Mouse (Mus musculus) MEL (cell line): ENCODE results near the gene Mcl1. TPM values are rescaled to one million over a fixed set of nuclear protein-coding genes. Genes with fewer than 3 reads are reported as not detected.

Source experiments
- DNase-seq: peaks from one replicate; pipeline ENCODE4 v3.0.0; 2011; ENCODE audit warnings: low read depth, low spot score
- H3K27ac ChIP-seq: 2 replicates; pipeline ENCODE4 v1.5.1; 2012; ENCODE audit warnings: low read depth, mild to moderate bottlenecking, control low read depth, low read length, moderate library complexity; ENCODE audit not compliant: control insufficient read depth
- H3K27me3 ChIP-seq, 2 experiments: fragments of 150-350 bp in 1 of 2; sonication (generic) in 1 of 2; 2 replicates each; pipeline ENCODE4 v1.6.1; 2012; ENCODE audit warnings: low read length in 2 of 2, mild to moderate bottlenecking in 2 of 2, improper control_type of control experiment in 1 of 2, moderate library complexity in 1 of 2; ENCODE audit not compliant: insufficient read depth in 2 of 2, control insufficient read depth in 1 of 2
- H3K36me3 ChIP-seq, 2 experiments: 2 replicates each; pipeline ENCODE4 v1.6.1; 2012 to 2014; ENCODE audit warnings: low read length in 2 of 2, improper control_type of control experiment in 1 of 2, inconsistent platforms in 1 of 2, mild to moderate bottlenecking in 1 of 2; ENCODE audit not compliant: insufficient read depth in 2 of 2, control insufficient read depth in 1 of 2
- H3K4me1 ChIP-seq, 2 experiments: fragments of 150-350 bp in 1 of 2; sonication (generic) in 1 of 2; 2 replicates each; pipeline ENCODE4 v1.6.1; 2012; ENCODE audit warnings: low read length in 2 of 2, improper control_type of control experiment in 1 of 2, mild to moderate bottlenecking in 1 of 2; ENCODE audit not compliant: insufficient read depth in 2 of 2, control insufficient read depth in 1 of 2
- H3K4me3 ChIP-seq, 2 experiments: fragments of 150-350 bp in 1 of 2; sonication (generic) in 1 of 2; 2 replicates each; pipeline ENCODE4 v1.5.1; 2012; ENCODE audit warnings: low read depth in 2 of 2, low read length in 2 of 2, mild to moderate bottlenecking in 2 of 2, moderate library complexity in 2 of 2, control low read depth in 1 of 2, improper control_type of control experiment in 1 of 2; ENCODE audit not compliant: control insufficient read depth in 1 of 2, insufficient read depth in 1 of 2
- H3K79me2 ChIP-seq: 2 replicates; pipeline ENCODE4 v1.6.1; 2012; ENCODE audit warnings: mild to moderate bottlenecking, low read length, moderate library complexity; ENCODE audit not compliant: control insufficient read depth, poor library complexity, insufficient read depth
- H3K9ac ChIP-seq: 2 replicates; pipeline ENCODE4 v1.6.1; 2012; ENCODE audit warnings: low read depth, mild to moderate bottlenecking, control low read depth, low read length, moderate library complexity; ENCODE audit not compliant: control insufficient read depth, poor library complexity, severe bottlenecking
- H3K9me3 ChIP-seq: fragments of 150-350 bp; sonication (generic); replicated peaks from 2 replicates; pipeline ENCODE4 v1.6.1; 2012; ENCODE audit warnings: mild to moderate bottlenecking, low read length, improper control_type of control experiment, moderate library complexity; ENCODE audit not compliant: insufficient read depth
- CHD2 ChIP-seq: IDR thresholded peaks from 2 replicates; pipeline ENCODE4 v1.6.1; 2011; ENCODE audit warnings: low read length, improper control_type of control experiment
- CTCF ChIP-seq, 3 experiments: IDR thresholded peaks in 2 of 3; conservative IDR thresholded peaks in 1 of 3; 2 replicates each; pipeline ENCODE4 v1.5.1; 2011 to 2012; ENCODE audit warnings: low read length in 3 of 3, low read depth in 2 of 3, mild to moderate bottlenecking in 2 of 3, improper control_type of control experiment in 1 of 3, inconsistent platforms in 1 of 3, mixed read lengths in 1 of 3, moderate library complexity in 1 of 3; ENCODE audit not compliant: control insufficient read depth in 1 of 3, insufficient read depth in 1 of 3, poor library complexity in 1 of 3, severe bottlenecking in 1 of 3
- EP300 ChIP-seq, 2 experiments: IDR thresholded peaks; 2 replicates each; pipeline ENCODE4 v1.6.1; 2011; ENCODE audit warnings: improper control_type of control experiment in 2 of 2, low read length in 2 of 2, low read depth in 1 of 2, mild to moderate bottlenecking in 1 of 2
- MXI1 ChIP-seq: IDR thresholded peaks from 2 replicates; pipeline ENCODE4 v1.6.1; 2011; ENCODE audit warnings: mild to moderate bottlenecking, low read depth, low read length, improper control_type of control experiment
- POLR2A ChIP-seq, 2 experiments: IDR thresholded peaks; 2 replicates each; pipeline ENCODE4 v1.6.1; 2011 to 2012; ENCODE audit warnings: low read length in 2 of 2, mild to moderate bottlenecking in 2 of 2, control low read depth in 1 of 2, improper control_type of control experiment in 1 of 2, low read depth in 1 of 2, moderate library complexity in 1 of 2; ENCODE audit not compliant: control insufficient read depth in 1 of 2, insufficient read depth in 1 of 2, poor library complexity in 1 of 2
- POLR2AphosphoS5 ChIP-seq: IDR thresholded peaks from 2 replicates; pipeline ENCODE4 v1.6.1; 2012; ENCODE audit warnings: low read depth, borderline replicate concordance, mild to moderate bottlenecking, inconsistent platforms, low read length, moderate library complexity, mixed read lengths
- RAD21 ChIP-seq: IDR thresholded peaks from 2 replicates; pipeline ENCODE4 v1.6.1; 2011; ENCODE audit warnings: mild to moderate bottlenecking, low read depth, low read length, improper control_type of control experiment
- SIN3A ChIP-seq: IDR thresholded peaks from 2 replicates; pipeline ENCODE4 v1.6.1; 2012; ENCODE audit warnings: low read length, improper control_type of control experiment, inconsistent platforms
- SMC3 ChIP-seq: IDR thresholded peaks from 2 replicates; pipeline ENCODE4 v1.6.1; 2011; ENCODE audit warnings: low read depth, low read length, improper control_type of control experiment
- TBP ChIP-seq: IDR thresholded peaks from 2 replicates; pipeline ENCODE4 v1.8.0; 2011; ENCODE audit warnings: low read depth, low read length, improper control_type of control experiment
- USF2 ChIP-seq, 2 experiments: IDR thresholded peaks; 2 replicates each; pipeline ENCODE4 v1.6.1; 2011 to 2012; ENCODE audit warnings: improper control_type of control experiment in 2 of 2, low read length in 2 of 2, borderline replicate concordance in 1 of 2, inconsistent platforms in 1 of 2, low read depth in 1 of 2, mild to moderate bottlenecking in 1 of 2; ENCODE audit not compliant: insufficient read depth in 1 of 2
- ZKSCAN1 ChIP-seq: IDR thresholded peaks from 2 replicates; pipeline ENCODE4 v1.6.1; 2012; ENCODE audit warnings: low read depth, mild to moderate bottlenecking, inconsistent platforms, low read length, improper control_type of control experiment, moderate library complexity
- ZMIZ1 ChIP-seq: IDR thresholded peaks from 2 replicates; pipeline ENCODE4 v1.6.1; 2012; ENCODE audit warnings: low read depth, mild to moderate bottlenecking, inconsistent platforms, low read length, improper control_type of control experiment, moderate library complexity
- ZNF384 ChIP-seq: IDR thresholded peaks from 2 replicates; pipeline ENCODE4 v1.6.1; 2012; ENCODE audit warnings: low read depth, mild to moderate bottlenecking, inconsistent platforms, low read length, improper control_type of control experiment
- polyA plus RNA-seq, 2 experiments: library from polyadenylated mRNA; stranded (reverse) in 1 of 2; unstranded in 1 of 2; fragments of >175 nt in 1 of 2; fragments of >200 nt in 1 of 2; gene quantifications; 2 replicates each; pipeline versions ENCODE4 v1.2.1 to v1.2.4; 2012; ENCODE audit warnings: low replicate concordance in 2 of 2, low read depth in 1 of 2; ENCODE audit not compliant: insufficient read length in 2 of 2, insufficient read depth in 1 of 2, missing spikeins in 1 of 2
- total RNA-seq: library from RNA; depleted of rRNA; stranded (reverse); fragments of 300-350 nt; gene quantifications from 2 replicates; pipeline ENCODE4 v1.2.3, GENCODE M21; 2012

Gene Mcl1
- total and polyA plus RNA-seq, 3 experiments: 142 to 211 (median 156) TPM

DNA sequence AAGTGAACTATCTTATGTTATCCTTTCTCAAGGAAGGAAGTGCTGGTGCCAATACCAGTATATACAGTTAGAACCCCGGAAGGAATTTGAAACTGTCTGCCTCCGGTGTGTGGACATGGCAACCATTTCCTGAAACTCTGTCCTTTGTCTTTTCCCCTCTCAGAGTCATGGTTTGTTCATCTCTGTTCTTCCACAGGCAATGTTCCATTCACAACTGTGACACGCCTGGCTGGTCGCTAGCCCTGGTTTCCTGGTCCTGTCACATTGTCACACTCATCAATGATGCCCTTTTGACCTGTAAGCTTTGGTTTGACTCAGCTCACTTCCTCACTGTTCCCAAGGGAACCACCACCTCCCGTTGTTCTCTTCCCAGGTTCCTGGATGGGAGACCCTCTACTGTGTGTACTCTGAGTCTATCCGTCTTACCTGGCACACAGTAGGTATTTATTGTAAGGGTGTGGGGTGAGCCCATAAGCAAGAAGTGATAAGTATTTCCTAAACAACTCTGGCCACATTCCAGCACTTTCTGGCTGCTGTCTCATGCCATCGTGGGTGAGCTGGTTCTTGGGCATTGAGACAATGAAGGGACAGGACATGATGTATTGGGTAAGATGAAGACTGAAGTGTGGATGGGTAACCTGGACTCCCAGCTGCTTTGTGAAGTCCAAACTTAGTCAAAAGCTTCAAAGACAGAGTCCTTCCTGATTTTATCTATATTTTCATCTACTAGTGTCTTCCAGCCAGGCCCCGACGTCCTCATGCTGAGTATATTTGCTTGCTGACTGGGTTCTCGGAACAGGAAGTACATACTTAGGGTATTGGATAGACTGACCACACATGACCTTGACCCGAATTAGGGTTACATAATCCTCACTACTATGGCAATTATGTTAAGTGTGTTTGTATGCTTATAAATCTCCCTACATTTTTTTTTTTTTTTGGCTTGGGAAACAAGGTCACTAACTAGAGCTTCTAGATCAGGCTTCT lies 35.5 kb downstream of the Mcl1 start:
- H3K4me1 ChIP-seq: peaks cover 0 to 7% of the 10 kb centered on the region in 2 experiments; a peak in 1 of 4 replicates
- no peaks in the 10 kb centered on the region for H3K79me2 ChIP-seq
- H3K9ac ChIP-seq: no peak overlapping the region
- no peak overlapping the region for H3K27ac ChIP-seq
- H3K9me3 ChIP-seq: no peaks in the 10 kb centered on the region
- H3K36me3 ChIP-seq: no peaks in the 10 kb centered on the region
- TF ChIP-seq EP300 (IDR thresholded peaks at IDR 0.05; ENCODE audit: low read depth in 1 of 2, low read length in 2 of 2) (0 out of 4 replicates have a peak, but pooled peaks of 1 of the 2 experiments have one; percentile 7), USF2 (IDR thresholded peaks at IDR 0.05; ENCODE audit: borderline replicate concordance in 1 of 2, insufficient read depth in 1 of 2, low read depth in 1 of 2, low read length in 2 of 2) (0 out of 4 replicates have a peak, but pooled peaks of 1 of the 2 experiments have one; percentile 19), ZNF384 (peak; percentile 17; the same call in 1 of the 2 replicates), SMC3 (no peak), ZKSCAN1 (peak; percentile 82), POLR2AphosphoS5 (no peak)
- TF ChIP-seq, all 39 proteins: peak for 4
- Histone ChIP-seq H3K4me3 (no peak overlapping the region), H3K27me3 (no peaks in the 10 kb centered on the region)
- no peak for DNase-seq

DNA sequence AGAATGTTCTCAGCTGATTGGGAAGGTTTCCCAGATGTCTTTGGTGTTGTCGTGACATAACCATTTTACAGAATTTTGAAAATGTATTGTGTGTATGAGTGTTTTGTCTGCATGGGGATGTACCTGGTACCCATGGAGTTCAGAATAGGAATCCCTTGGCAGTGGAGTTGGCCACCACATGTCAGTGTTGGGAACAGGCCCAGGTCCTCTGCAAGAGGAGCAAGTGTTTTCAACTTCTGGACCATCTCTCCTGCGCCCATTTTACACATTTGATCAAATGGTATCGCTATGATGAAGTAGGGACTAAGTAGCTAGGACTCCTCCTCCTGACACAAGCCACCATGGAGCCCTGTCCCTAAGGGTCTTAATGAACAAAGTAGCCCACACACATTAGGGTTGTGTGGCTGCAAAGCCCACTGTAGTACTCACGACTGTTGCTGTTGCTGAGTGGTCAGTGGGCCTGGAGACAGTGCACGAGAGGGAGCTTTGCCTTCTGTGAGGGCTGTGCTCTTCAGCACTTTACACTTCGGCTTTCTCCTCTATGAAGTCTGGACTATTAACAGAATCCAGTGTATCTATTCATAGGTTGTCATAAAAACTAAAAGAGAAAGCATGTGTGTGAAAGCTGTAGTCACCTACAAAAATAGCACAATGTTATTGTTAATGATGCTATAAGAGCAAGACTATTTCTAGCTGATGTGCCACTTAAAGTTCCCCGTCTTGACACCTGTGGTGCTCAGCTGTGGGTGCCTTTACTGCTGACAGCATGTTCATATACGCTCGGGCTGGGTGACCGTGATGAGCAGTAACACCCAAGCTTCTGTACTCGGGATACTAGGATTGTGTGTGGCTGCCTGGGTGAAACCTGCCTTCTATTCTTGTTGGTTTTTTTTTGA lies 36.5 kb downstream of the Mcl1 start:
- H3K79me2 ChIP-seq: no peaks in the 10 kb centered on the region
- H3K9ac ChIP-seq: no peak overlapping the region
- no peak overlapping the region for H3K27ac ChIP-seq
- no peaks in the 10 kb centered on the region for H3K36me3 ChIP-seq
- no peak for TF ChIP-seq ZKSCAN1
- no peak for TF ChIP-seq MXI1
- TF ChIP-seq CHD2: no peak
- TF ChIP-seq POLR2A (IDR thresholded peaks at IDR 0.05; ENCODE audit: control insufficient read depth in 1 of 2, insufficient read depth in 1 of 2, low read depth in 1 of 2, low read length in 2 of 2, poor library complexity in 1 of 2): no peak
- no peak for TF ChIP-seq RAD21
- no peak for TF ChIP-seq USF2 (IDR thresholded peaks at IDR 0.05; ENCODE audit: borderline replicate concordance in 1 of 2, insufficient read depth in 1 of 2, low read depth in 1 of 2, low read length in 2 of 2)
- no peak for TF ChIP-seq SIN3A
- TF ChIP-seq ZMIZ1: no peak
- no peak for TF ChIP-seq CTCF (IDR thresholded peaks at IDR 0.05 in 2 of 3, conservative IDR thresholded peaks at IDR 0.05 in 1 of 3; ENCODE audit: control insufficient read depth in 1 of 3, insufficient read depth in 1 of 3, low read depth in 2 of 3, low read length in 3 of 3, poor library complexity in 1 of 3, severe bottlenecking in 1 of 3)
- TF ChIP-seq TBP: no peak
- no peaks in the 10 kb centered on the region for H3K9me3 ChIP-seq
- H3K4me1 ChIP-seq: peaks cover 0 to 7% of the 10 kb centered on the region in 2 experiments; a peak in 1 of 4 replicates
- no peaks in the 10 kb centered on the region for H3K27me3 ChIP-seq
- H3K4me3 ChIP-seq: no peak overlapping the region
- DNase-seq: no peak
